Mouse (Mus musculus) ES-Bruce4 (cell line): ENCODE measurements around the gene BC051142.

Source experiments
- CTCF ChIP-seq: IDR thresholded peaks from one replicate; pipeline ENCODE4 v1.8.1; 2011; ENCODE audit warnings: low read depth, low read length
- EP300 ChIP-seq: IDR thresholded peaks from 2 replicates; pipeline ENCODE4 v1.6.1; 2011; ENCODE audit warnings: low read depth, low read length; ENCODE audit not compliant: insufficient read depth
- POLR2A ChIP-seq: IDR thresholded peaks from one replicate; pipeline ENCODE4 v1.8.1; 2011; ENCODE audit warnings: low read length; ENCODE audit not compliant: insufficient read depth

- TF ChIP-seq EP300 (no peak), CTCF (no peak), POLR2A (no peak)
These were observed 40.0 kb downstream of the BC051142 start for GRCm38 (mm10) chr17:34438588-34438987.
